Mouse (Mus musculus) embryonic facial prominence, embryonic 11.5 days (tissue): Measurements from ENCODE around the gene Mief2. TPM values are rescaled to one million over a fixed set of nuclear protein-coding genes. Genes with fewer than 3 reads are reported as not detected.

ENCODE experiments used
- microRNA-seq: library from miRNA; unstranded; fragments of <30 nt; microRNA quantifications from one replicate; pipeline ENCODE4, GENCODE M21; 2016; ENCODE audit warnings: borderline number of aligned reads
- polyA plus RNA-seq: library from polyadenylated mRNA; unstranded; fragments of >200 nt; fragmentation: Nextera tagmentation; extraction: Ambion mirVana; gene quantifications from 2 replicates; pipeline ENCODE4 v1.2.1, GENCODE M21; 2014

Gene Mief2
- polyA plus RNA-seq, 1 experiment from 2014 or later = 11.6 TPM

Small RNA genes lying within 50 kb of the gene (microRNA-seq; reads per million reads assigned to microRNA genes)
- 2.8 reads per million for gene Mir5100

Other genes starting within 250 kb of the Mief2 start
- 31.4 and 31.5 TPM in 2 replicates for gene Alkbh5, start 192.0 kb upstream of the Mief2 start, polyA plus RNA-seq
- gene Llgl1, start 28.7 kb upstream of the Mief2 start, polyA plus RNA-seq = 67.8 and 79.1 TPM in 2 replicates
- gene Flii, start 1.1 kb upstream of the Mief2 start, polyA plus RNA-seq = 50.5 and 56.9 TPM in 2 replicates
- 18.5 and 20.5 TPM in 2 replicates for gene Top3a, start 49.0 kb downstream of the Mief2 start, polyA plus RNA-seq
- gene Smcr8, start 49.1 kb downstream of the Mief2 start, polyA plus RNA-seq = 8.9 and 9.9 TPM in 2 replicates
- 59.1 and 63.0 TPM in 2 replicates for gene Shmt1, start 83.3 kb downstream of the Mief2 start, polyA plus RNA-seq
- gene Dhrs7b, start 102.2 kb downstream of the Mief2 start, polyA plus RNA-seq = 30.7 and 33.7 TPM in 2 replicates
- gene Tmem11, start 150.9 kb downstream of the Mief2 start, polyA plus RNA-seq = 60.4 and 65.6 TPM in 2 replicates
- 17.8 and 19.3 TPM in 2 replicates for gene Natd1, start 186.4 kb downstream of the Mief2 start, polyA plus RNA-seq
- gene Map2k3, start 203.6 kb downstream of the Mief2 start, polyA plus RNA-seq = 50.4 and 58.1 TPM in 2 replicates